Mouse (Mus musculus) hindbrain, embryonic 11.5 days (tissue): ENCODE measurements around the gene Ank3. TPM values are rescaled to one million over a fixed set of nuclear protein-coding genes. Genes with fewer than 3 reads are reported as not detected.

Source experiments
- ATAC-seq: fragments of 200-750 bp; cut with Nextera tagmentation; 2 replicates; pipeline ENCODE4 v1.8.0; 2017; ENCODE audit warnings: mild to moderate bottlenecking, moderate TSS enrichment, moderate library complexity; ENCODE audit not compliant: low FRiP score
- DNase-seq: peaks from one replicate; pipeline ENCODE4 v3.0.0-alpha.2; 2015; ENCODE audit warnings: low spot score
- H3K27ac ChIP-seq: fragments of 300-500 bp; sonication (generic); 2 replicates; pipeline ENCODE4 v1.5.1; 2014; ENCODE audit warnings: mild to moderate bottlenecking, low read depth, low read length
- H3K27me3 ChIP-seq: fragments of 300-500 bp; sonication (generic); 2 replicates; pipeline ENCODE4 v1.6.1; 2014; ENCODE audit warnings: mild to moderate bottlenecking, low read length, moderate library complexity, mixed read lengths; ENCODE audit not compliant: control insufficient read depth, insufficient read depth
- H3K36me3 ChIP-seq: fragments of 300-500 bp; sonication (generic); 2 replicates; pipeline ENCODE4 v1.6.1; 2014; ENCODE audit warnings: mild to moderate bottlenecking, low read length, moderate library complexity, mixed read lengths; ENCODE audit not compliant: control insufficient read depth, insufficient read depth
- H3K4me1 ChIP-seq: fragments of 300-500 bp; sonication (generic); replicated peaks from 2 replicates; pipeline ENCODE4 v1.6.1; 2014; ENCODE audit warnings: low read length, mixed read lengths; ENCODE audit not compliant: control insufficient read depth, insufficient read depth
- H3K4me2 ChIP-seq: fragments of 300-500 bp; sonication (generic); replicated peaks from 2 replicates; pipeline ENCODE4 v1.6.1; 2014; ENCODE audit warnings: mild to moderate bottlenecking, low read depth, low read length
- H3K4me3 ChIP-seq: fragments of 300-500 bp; sonication (generic); 2 replicates; pipeline ENCODE4 v1.5.1; 2014; ENCODE audit warnings: low read depth, low read length
- H3K9ac ChIP-seq: fragments of 300-500 bp; sonication (generic); 2 replicates; pipeline ENCODE4 v1.6.1; 2014; ENCODE audit warnings: low read depth, low read length
- H3K9me3 ChIP-seq: fragments of 300-500 bp; sonication (generic); 2 replicates; pipeline ENCODE4 v1.6.1; 2016; ENCODE audit warnings: low read length; ENCODE audit not compliant: control insufficient read depth
- WGBS: fragments of 180-500 bp; shearing (Covaris S2); extraction: QIAGEN DNeasy Blood & Tissue Kit; methylation state at CpG from one replicate; pipeline ENCODE4 v1.1.7; 2014; 5-methylcytosine and 5-hydroxymethylcytosine counted together
- polyA plus RNA-seq: library from polyadenylated mRNA; unstranded; fragments of >200 nt; fragmentation: Nextera tagmentation; extraction: Ambion mirVana; gene quantifications from 2 replicates; pipeline ENCODE4 v1.2.1, GENCODE M21; 2014

The Ank3 gene
- polyA plus RNA-seq, 1 experiment from 2014 or later: 97.7 TPM

DNA sequence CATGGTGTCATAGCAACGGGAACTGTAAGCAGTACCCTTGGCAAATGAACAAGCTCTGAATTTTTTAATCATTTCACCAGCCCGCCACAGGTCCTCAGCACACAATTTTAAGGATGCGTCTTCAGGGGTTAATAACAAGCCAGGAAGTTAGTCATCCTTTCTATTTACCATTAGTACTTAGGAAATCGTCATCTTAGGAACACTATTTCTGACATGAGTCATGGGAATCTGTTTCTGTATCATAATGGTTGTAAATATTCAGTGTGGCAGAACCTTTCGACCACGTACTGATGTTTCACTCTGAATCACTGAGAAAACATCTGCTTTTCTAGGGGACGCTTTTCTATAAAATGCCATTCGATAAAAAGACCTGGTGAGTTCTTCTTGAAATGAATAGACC, 109.1 kb downstream of the Ank3 start:
- no peaks in the 10 kb centered on the region for H3K4me1 ChIP-seq
- H3K36me3 ChIP-seq: no peaks in the 10 kb centered on the region
- no peak overlapping the region for H3K9ac ChIP-seq
- DNase-seq: no peak
- 91% methylated on average over 8 of the region's 8 CpGs for WGBS
- no peak overlapping the region for H3K4me3 ChIP-seq
- ATAC-seq: no peak
- no peaks in the 10 kb centered on the region for H3K27me3 ChIP-seq
- no peaks in the 10 kb centered on the region for H3K9me3 ChIP-seq
- no peak overlapping the region for H3K27ac ChIP-seq
- no peak overlapping the region for H3K4me2 ChIP-seq

DNA sequence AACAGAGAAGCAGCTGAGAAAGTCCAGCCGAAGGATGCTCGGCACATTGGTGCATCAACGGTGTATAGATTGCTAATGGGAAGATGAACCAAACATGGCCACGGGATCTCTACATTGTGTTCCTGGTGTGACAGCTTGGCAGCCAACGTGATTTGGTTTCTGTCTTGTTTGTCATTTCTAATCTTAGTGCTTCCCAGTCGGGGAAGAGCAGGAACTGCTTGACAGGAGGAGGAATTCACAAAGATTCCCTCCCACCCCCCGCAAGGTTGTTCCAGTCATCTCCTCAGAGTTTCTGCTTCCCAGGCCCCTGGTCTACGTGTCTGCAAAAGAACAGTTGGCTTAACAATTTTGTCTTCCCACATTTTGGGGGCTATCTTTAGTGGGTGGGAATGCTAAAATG, 111.8 kb downstream of the Ank3 start:
- no peaks in the 10 kb centered on the region for H3K27me3 ChIP-seq
- no peak overlapping the region for H3K4me3 ChIP-seq
- DNase-seq (no peak), ATAC-seq (no peak)
- H3K9ac ChIP-seq: no peak overlapping the region
- H3K27ac ChIP-seq: no peak overlapping the region
- no peak overlapping the region for H3K4me2 ChIP-seq
- H3K36me3 ChIP-seq: no peaks in the 10 kb centered on the region
- no peaks in the 10 kb centered on the region for H3K4me1 ChIP-seq
- WGBS: 82% methylated on average over 8 of the region's 8 CpGs
- H3K9me3 ChIP-seq: no peaks in the 10 kb centered on the region

DNA sequence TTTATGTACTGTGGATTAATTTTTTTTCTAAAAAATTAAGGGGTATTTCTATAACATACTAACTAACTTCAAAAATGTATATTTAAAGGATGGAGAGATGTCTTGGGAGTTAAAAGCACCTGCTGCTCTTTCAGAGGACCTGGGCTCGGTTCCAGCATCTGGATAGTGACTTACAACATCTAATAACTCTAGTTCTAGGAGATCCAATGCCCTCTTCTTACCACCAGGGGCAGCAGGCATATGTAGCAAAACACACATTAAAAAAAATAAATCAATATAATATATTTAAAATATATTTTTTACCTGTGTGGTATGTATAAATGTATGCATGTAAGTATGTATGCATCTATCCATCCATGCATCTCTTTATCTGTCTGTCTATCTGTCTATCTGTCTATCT, 112.7 kb downstream of the Ank3 start:
- Histone ChIP-seq H3K27me3 (no peaks in the 10 kb centered on the region), H3K4me2 (no peak overlapping the region), H3K9me3 (no peaks in the 10 kb centered on the region), H3K4me3 (no peak overlapping the region), H3K36me3 (no peaks in the 10 kb centered on the region), H3K27ac (no peak overlapping the region), H3K9ac (no peak overlapping the region), H3K4me1 (no peaks in the 10 kb centered on the region)
- WGBS: 84% methylated on average over 1 of the region's 1 CpGs
- ATAC-seq: no peak
- no peak for DNase-seq

DNA sequence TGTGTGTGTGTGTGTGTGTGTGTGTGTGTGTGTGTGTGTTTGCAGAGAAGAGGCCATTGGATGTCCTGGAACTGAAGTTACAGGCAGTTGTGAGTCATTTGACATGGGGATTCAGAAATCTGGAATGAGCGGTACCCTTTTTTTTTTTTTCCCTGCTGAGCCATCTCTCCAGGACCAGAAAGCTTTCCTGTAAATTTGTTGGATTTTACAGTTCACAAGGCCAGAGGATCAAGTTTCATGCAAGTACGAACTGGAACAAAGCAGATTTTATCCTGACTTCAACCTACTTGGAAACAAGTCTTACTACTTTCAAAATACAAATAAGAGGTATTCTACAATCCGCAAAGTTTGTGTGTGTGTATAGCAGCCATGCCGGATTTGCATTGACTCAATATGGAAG, 123.4 kb downstream of the Ank3 start:
- no peak for ATAC-seq
- H3K36me3 ChIP-seq: no peaks in the 10 kb centered on the region
- WGBS: 74% methylated on average over 4 of the region's 4 CpGs

DNA sequence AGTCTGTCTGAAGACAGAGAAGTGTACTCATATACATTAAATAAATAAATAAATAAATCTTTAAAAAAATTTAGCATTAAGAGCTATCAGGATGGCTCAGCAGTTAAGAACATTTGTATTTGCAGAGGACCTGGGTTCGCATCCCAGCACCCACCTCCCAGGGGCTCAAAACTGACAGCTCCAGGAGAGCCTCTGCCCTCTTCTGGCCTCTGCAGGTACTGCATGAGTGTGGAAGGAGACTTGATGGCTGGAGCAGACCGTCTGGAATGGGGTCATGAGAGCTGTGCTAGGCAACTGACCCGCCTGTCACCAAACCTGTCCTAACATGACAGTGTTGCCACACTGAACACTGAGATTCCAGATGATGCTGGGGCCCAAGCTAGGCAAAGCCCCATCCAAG, 124.6 kb downstream of the Ank3 start:
- H3K4me2 ChIP-seq: no peak overlapping the region
- H3K4me1 ChIP-seq: no peaks in the 10 kb centered on the region
- H3K4me3 ChIP-seq: no peak overlapping the region
- no peaks in the 10 kb centered on the region for H3K36me3 ChIP-seq
- DNase-seq (peak; percentile 22), ATAC-seq (no peak)
- H3K27me3 ChIP-seq: no peaks in the 10 kb centered on the region
- 72% methylated on average over 3 of the region's 3 CpGs for WGBS
- no peaks in the 10 kb centered on the region for H3K9me3 ChIP-seq
- no peak overlapping the region for H3K27ac ChIP-seq
- no peak overlapping the region for H3K9ac ChIP-seq

More for the DNA sequence above, 123.4 kb downstream of the Ank3 start:
- no peak for DNase-seq
- Histone ChIP-seq H3K9ac (no peak overlapping the region), H3K4me1 (no peaks in the 10 kb centered on the region), H3K4me3 (no peak overlapping the region), H3K4me2 (no peak overlapping the region), H3K27ac (no peak overlapping the region), H3K27me3 (no peaks in the 10 kb centered on the region), H3K9me3 (no peaks in the 10 kb centered on the region)

DNA sequence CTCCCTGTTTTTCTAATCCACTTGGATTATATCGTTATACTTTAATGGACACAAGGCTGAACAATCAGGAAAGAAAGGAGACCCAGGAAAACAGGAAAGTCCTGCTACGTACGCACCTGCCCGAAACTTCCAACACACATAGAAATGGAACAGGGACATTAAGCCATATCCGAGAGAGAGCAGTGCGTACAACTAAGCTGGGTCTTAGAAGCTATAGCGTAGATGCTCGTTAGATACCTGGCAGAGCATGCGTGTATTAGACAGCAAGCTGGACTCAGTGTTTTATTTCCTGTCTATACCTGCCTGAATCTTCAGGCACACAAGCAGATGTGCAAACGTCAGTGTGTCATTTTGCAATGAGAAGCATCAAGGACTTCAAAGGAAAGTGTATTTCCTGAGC, 128.7 kb downstream of the Ank3 start:
- DNase-seq: no peak
- Histone ChIP-seq H3K36me3 (no peaks in the 10 kb centered on the region), H3K4me1 (no peaks in the 10 kb centered on the region), H3K27me3 (no peaks in the 10 kb centered on the region), H3K4me2 (no peak overlapping the region), H3K9ac (no peak overlapping the region), H3K4me3 (no peak overlapping the region), H3K9me3 (no peaks in the 10 kb centered on the region), H3K27ac (no peak overlapping the region)
- ATAC-seq: no peak
- WGBS: 91% methylated on average over 10 of the region's 10 CpGs

DNA sequence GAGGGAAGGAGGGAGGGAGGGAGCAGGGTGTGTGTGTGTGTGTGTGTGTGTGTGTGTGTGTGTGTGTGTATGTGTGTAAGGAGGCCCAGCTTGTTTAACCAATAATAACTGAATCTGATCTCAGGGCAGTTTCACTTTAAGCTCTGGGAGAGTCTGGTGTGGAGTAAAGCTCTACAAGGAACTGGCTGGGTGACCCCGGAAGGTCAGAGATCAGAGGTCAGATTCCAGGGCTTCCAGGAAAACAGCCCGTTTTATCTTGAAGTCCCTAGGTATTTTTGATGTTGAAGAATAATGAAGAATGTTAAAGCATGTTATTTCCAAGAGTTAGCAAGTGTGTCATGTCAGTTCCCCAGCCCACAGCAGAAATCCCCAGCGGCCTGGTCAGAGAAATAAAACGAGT, 130.2 kb downstream of the Ank3 start:
- no peak overlapping the region for H3K4me3 ChIP-seq
- H3K4me1 ChIP-seq: peaks cover 2% of the 10 kb centered on the region; the same call in 1 of the 2 replicates
- H3K9ac ChIP-seq: no peak overlapping the region
- ATAC-seq (no peak), DNase-seq (peak; percentile 18)
- H3K27me3 ChIP-seq: no peaks in the 10 kb centered on the region
- H3K27ac ChIP-seq: no peak overlapping the region
- no peak overlapping the region for H3K4me2 ChIP-seq
- 61% methylated on average over 4 of the region's 4 CpGs for WGBS
- H3K36me3 ChIP-seq: no peaks in the 10 kb centered on the region
- no peaks in the 10 kb centered on the region for H3K9me3 ChIP-seq

DNA sequence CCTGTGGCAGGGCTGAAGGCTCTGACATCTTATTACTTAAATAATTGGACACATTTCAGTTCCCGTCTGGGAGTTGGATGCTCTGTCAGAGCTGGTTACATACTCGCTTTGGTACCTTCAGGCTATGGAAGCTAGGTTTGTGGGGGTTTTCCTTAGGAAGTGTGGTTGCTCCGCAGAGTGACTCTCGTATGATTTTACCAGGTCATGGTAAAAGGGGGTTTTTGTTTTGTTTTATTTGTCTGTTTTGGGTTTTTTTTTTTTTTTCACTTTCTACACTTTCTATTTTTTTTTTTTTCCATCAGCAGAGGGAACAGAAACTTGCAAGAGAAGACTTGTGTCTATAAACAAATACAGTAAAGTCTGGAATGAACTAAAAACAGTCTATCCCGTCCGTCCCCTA, 131.8 kb downstream of the Ank3 start:
- no peak overlapping the region for H3K4me2 ChIP-seq

DNA sequence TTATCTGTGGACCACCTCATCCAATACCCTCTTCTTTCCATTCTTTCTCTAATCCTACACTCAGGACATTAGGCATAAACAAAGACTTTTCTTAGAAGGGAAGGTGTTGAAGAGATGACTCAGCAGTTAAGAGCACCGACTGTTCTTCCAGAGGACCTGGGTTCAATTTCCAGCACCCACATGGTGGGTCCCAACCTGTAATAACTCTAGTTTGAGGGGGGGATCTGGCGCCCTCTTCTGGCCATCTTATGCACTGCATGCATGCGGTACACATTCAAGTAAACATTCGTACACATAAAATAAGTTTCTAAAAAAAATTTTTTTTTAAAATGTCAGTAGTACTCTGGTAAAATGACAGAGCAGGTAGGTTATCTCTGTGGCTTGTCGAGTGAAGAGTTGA, 133.0 kb downstream of the Ank3 start:
- H3K27ac ChIP-seq: no peak overlapping the region
- H3K4me3 ChIP-seq: no peak overlapping the region
- H3K27me3 ChIP-seq: no peaks in the 10 kb centered on the region
- no peak overlapping the region for H3K4me2 ChIP-seq
- no peaks in the 10 kb centered on the region for H3K9me3 ChIP-seq
- peaks cover 2% of the 10 kb centered on the region; the same call in 1 of the 2 replicates for H3K4me1 ChIP-seq
- DNase-seq: peak; percentile 16
- ATAC-seq: no peak
- no peaks in the 10 kb centered on the region for H3K36me3 ChIP-seq
- no peak overlapping the region for H3K9ac ChIP-seq
- WGBS: 80% methylated on average over 5 of the region's 5 CpGs

More for the DNA sequence above, 131.8 kb downstream of the Ank3 start:
- H3K9me3 ChIP-seq: no peaks in the 10 kb centered on the region
- 92% methylated on average over 6 of the region's 6 CpGs for WGBS
- H3K27me3 ChIP-seq: no peaks in the 10 kb centered on the region
- peaks cover 2% of the 10 kb centered on the region; the same call in 1 of the 2 replicates for H3K4me1 ChIP-seq
- no peak overlapping the region for H3K9ac ChIP-seq
- DNase-seq (no peak), ATAC-seq (no peak)
- no peak overlapping the region for H3K4me3 ChIP-seq
- H3K36me3 ChIP-seq: no peaks in the 10 kb centered on the region
- no peak overlapping the region for H3K27ac ChIP-seq
